ENCODE assay signal across 8 mouse cellular contexts in genomic region chr2:162932706-162933105, GRCm38 (mm10). TPM values are rescaled to one million over a fixed set of nuclear protein-coding genes. Genes with fewer than 3 reads are reported as not detected.
DNase-seq lines count a peak whose midpoint lies in the region; ATAC-seq and TF ChIP-seq lines count a peak whose summit lies in the region.

No protein-coding gene starts in this region.

- no peak for TF ChIP-seq CTCF in CH12.LX (conservative IDR thresholded peaks at IDR 0.05 in 1 of 2, IDR thresholded peaks at IDR 0.05 in 1 of 2; ENCODE audit: low read depth in 2 of 2, low read length in 2 of 2)

- in situ Hi-C loops in CH12.LX (cut with MboI; ENCODE audit: low pct_ligation_motif_present, low pct_unique_long_range_greater_than_20kb, low sequenced_read_pairs): no loop called here

- DNase-seq in CH12.LX (ENCODE audit: extremely low read depth): no peak
- DNase-seq in ovary, adult 18-20 months (ENCODE audit: low spot score): no peak
- DNase-seq in adrenal gland, postnatal 14 days: no peak

- H3K4me3 ChIP-seq in erythroblast, embryonic 14.5 days (replicated peaks): peak overlapping the region; percentile 99
- H3K4me3 ChIP-seq in CH12.LX (replicated peaks in 1 of 3; ENCODE audit: low read depth in 2 of 3, low read length in 2 of 3, poor library complexity in 1 of 3): peak overlapping the region; percentile 40 to 94 (median 85)
- H3K4me3 ChIP-seq in embryonic facial prominence, embryonic 12.5 days: peak overlapping the region; percentile 100
- H3K4me3 ChIP-seq in kidney, embryonic 15.5 days (replicated peaks): peak overlapping the region; percentile 65
- H3K4me3 ChIP-seq in neural tube, embryonic 13.5 days: peak overlapping the region; percentile 85

- H3K36me3 ChIP-seq in erythroblast, embryonic 14.5 days (ENCODE audit: control insufficient read depth): peaks cover 52% of the 10 kb centered on the region
- peaks cover 31 to 49% of the 10 kb centered on the region in 2 experiments for H3K36me3 ChIP-seq in CH12.LX (replicated peaks in 1 of 2; ENCODE audit: control insufficient read depth in 1 of 2, insufficient read depth in 1 of 2, low read length in 1 of 2)
- peaks cover 47% of the 10 kb centered on the region for H3K36me3 ChIP-seq in embryonic facial prominence, embryonic 12.5 days
- H3K36me3 ChIP-seq in kidney, embryonic 15.5 days: peaks cover 50% of the 10 kb centered on the region
- H3K36me3 ChIP-seq in neural tube, embryonic 13.5 days: peaks cover 48% of the 10 kb centered on the region

- H3K27me3 ChIP-seq in erythroblast, embryonic 14.5 days (ENCODE audit: control insufficient read depth): peaks cover 6% of the 10 kb centered on the region
- H3K27me3 ChIP-seq in CH12.LX (replicated peaks): peaks cover 10% of the 10 kb centered on the region
- H3K27me3 ChIP-seq in embryonic facial prominence, embryonic 12.5 days: no peaks in the 10 kb centered on the region
- H3K27me3 ChIP-seq in kidney, embryonic 15.5 days: peaks cover 19% of the 10 kb centered on the region
- peaks cover 20% of the 10 kb centered on the region; the same call in 1 of the 2 replicates for H3K27me3 ChIP-seq in neural tube, embryonic 13.5 days

- no peak for ATAC-seq in erythroblast, adult 5-6 weeks (replicated peaks; ENCODE audit: low FRiP score, poor library complexity, severe bottlenecking)
- ATAC-seq in embryonic facial prominence, embryonic 12.5 days (ENCODE audit: insufficient number of reproducible peaks, insufficient read depth, low FRiP score, low TSS enrichment): no peak
- ATAC-seq in kidney, embryonic 15.5 days (replicated peaks; ENCODE audit: low FRiP score): no peak
- no peak for ATAC-seq in neural tube, embryonic 13.5 days (ENCODE audit: low read depth)

- no peaks in the 10 kb centered on the region for H3K9me3 ChIP-seq in erythroblast, embryonic 14.5 days (ENCODE audit: control insufficient read depth, low read length)
- no peaks in the 10 kb centered on the region for H3K9me3 ChIP-seq in CH12.LX (replicated peaks; ENCODE audit: low read length)
- H3K9me3 ChIP-seq in embryonic facial prominence, embryonic 12.5 days: no peaks in the 10 kb centered on the region
- no peaks in the 10 kb centered on the region for H3K9me3 ChIP-seq in kidney, embryonic 15.5 days (replicated peaks)
- H3K9me3 ChIP-seq in neural tube, embryonic 13.5 days: no peaks in the 10 kb centered on the region

- peak overlapping the region; percentile 48 for H3K4me2 ChIP-seq in CH12.LX (ENCODE audit: insufficient read depth, low read depth, poor library complexity, severe bottlenecking)
- peak overlapping the region; percentile 89 for H3K4me2 ChIP-seq in embryonic facial prominence, embryonic 12.5 days (replicated peaks)
- peak overlapping the region; percentile 82 for H3K4me2 ChIP-seq in kidney, embryonic 15.5 days
- peak overlapping the region; percentile 81 for H3K4me2 ChIP-seq in neural tube, embryonic 13.5 days

- no peak for TF ChIP-seq RAD21 in CH12.LX (IDR thresholded peaks at IDR 0.05; ENCODE audit: low read depth, low read length)

- TF ChIP-seq EP300 in CH12.LX (IDR thresholded peaks at IDR 0.05; ENCODE audit: low read length): no peak

- peaks cover 32% of the 10 kb centered on the region for H3K4me1 ChIP-seq in erythroblast, embryonic 14.5 days (ENCODE audit: control insufficient read depth)
- peaks cover 3 to 20% of the 10 kb centered on the region in 2 experiments; a peak in 3 of 4 replicates for H3K4me1 ChIP-seq in CH12.LX (ENCODE audit: control insufficient read depth in 1 of 2, insufficient read depth in 2 of 2)
- peaks cover 8% of the 10 kb centered on the region for H3K4me1 ChIP-seq in embryonic facial prominence, embryonic 12.5 days
- peaks cover 28% of the 10 kb centered on the region for H3K4me1 ChIP-seq in kidney, embryonic 15.5 days
- peaks cover 25% of the 10 kb centered on the region for H3K4me1 ChIP-seq in neural tube, embryonic 13.5 days (replicated peaks)

- H3K9ac ChIP-seq in CH12.LX (ENCODE audit: insufficient read depth, low read depth): peak overlapping the region; percentile 26; the same call in 1 of the 2 replicates
- peak overlapping the region; percentile 100 for H3K9ac ChIP-seq in embryonic facial prominence, embryonic 12.5 days
- peak overlapping the region; percentile 97; the same call in 1 of the 2 replicates for H3K9ac ChIP-seq in kidney, embryonic 15.5 days
- peak overlapping the region; percentile 100 for H3K9ac ChIP-seq in neural tube, embryonic 13.5 days

- 41% methylated on average over 4 of the region's 4 CpGs for WGBS in embryonic facial prominence, embryonic 12.5 days
- WGBS in kidney, embryonic 15.5 days: 36% methylated on average over 4 of the region's 4 CpGs
- WGBS in neural tube, embryonic 13.5 days: 44% methylated on average over 4 of the region's 4 CpGs

- H3K27ac ChIP-seq in CH12.LX (ENCODE audit: insufficient read depth, low read depth): no peak overlapping the region
- no peak overlapping the region for H3K27ac ChIP-seq in embryonic facial prominence, embryonic 12.5 days
- H3K27ac ChIP-seq in kidney, embryonic 15.5 days: no peak overlapping the region
- no peak overlapping the region for H3K27ac ChIP-seq in neural tube, embryonic 13.5 days (replicated peaks)

- TF ChIP-seq POLR2A in CH12.LX (IDR thresholded peaks at IDR 0.05; ENCODE audit: low read depth, low read length): no peak

- peaks cover 26% of the 10 kb centered on the region for H3K79me2 ChIP-seq in CH12.LX (replicated peaks; ENCODE audit: control insufficient read depth, extremely low read depth, insufficient read depth, poor library complexity, severe bottlenecking)

- dilution Hi-C loops in CH12.LX (cut with MboI; ENCODE audit: extremely low pct_ligation_motif_present, extremely low pct_unique_long_range_greater_than_20kb, low sequenced_read_pairs): no loop called here

TF ChIP-seq in CH12.LX, 34 proteins besides CTCF, POLR2A, EP300 and RAD21:
- no peak for TF ChIP-seq MYC (IDR thresholded peaks at IDR 0.05; ENCODE audit: low read depth, low read length)
- no peak for TF ChIP-seq MAFK (IDR thresholded peaks at IDR 0.05; ENCODE audit: insufficient replicate concordance, low read length)
- no peak for TF ChIP-seq USF1 (IDR thresholded peaks at IDR 0.05; ENCODE audit: low read depth, low read length)
- no peak for TF ChIP-seq IRF4 (IDR thresholded peaks at IDR 0.05; ENCODE audit: low read depth, low read length)
- no peak for TF ChIP-seq BHLHE40 (IDR thresholded peaks at IDR 0.05; ENCODE audit: low read depth, low read length)
- TF ChIP-seq SIN3A (IDR thresholded peaks at IDR 0.05; ENCODE audit: low read length): no peak

RNA-seq across cellular contexts. Expression of gene Srsf6, which starts 1.4 kb away (rescaled TPM):
- 6.8 and 7.0 TPM in 2 replicates for polyA plus RNA-seq in erythroblast, embryonic 14.5 days (2012)
- total RNA-seq in erythroblast, adult 5-6 weeks (2015; ENCODE audit: low replicate concordance): 59.0 and 69.2 TPM in 2 replicates
- total RNA-seq in erythroblast, adult 5-6 weeks (2017; ENCODE audit: low replicate concordance): 53.0 and 57.5 TPM in 2 replicates
- 96.3 and 144 TPM in 2 replicates for total RNA-seq in CH12.LX (2012; rRNA removed)
- total RNA-seq in CH12.LX (2014; rRNA removed): 204 and 230 TPM in 2 replicates
- 227 and 244 TPM in 2 replicates for polyA plus RNA-seq in CH12.LX (2012; ENCODE audit: insufficient read length, low read depth)
- polyA plus RNA-seq in embryonic facial prominence, embryonic 12.5 days (2016; fragmentation: Nextera tagmentation; extraction: Ambion mirVana): 255 and 274 TPM in 2 replicates
- 218 and 221 TPM in 2 replicates for polyA plus RNA-seq in kidney, embryonic 15.5 days (2015; fragmentation: Nextera tagmentation; extraction: Ambion mirVana)
- polyA plus RNA-seq in neural tube, embryonic 13.5 days (2015; fragmentation: Nextera tagmentation; extraction: Ambion mirVana): 167 and 187 TPM in 2 replicates
- total RNA-seq in adrenal gland, postnatal 14 days (2021): 181 and 186 TPM in 2 replicates

RNA-seq across cellular contexts. Expression of gene L3mbtl1, which starts 10.6 kb away (rescaled TPM):
- 0.02 TPM in 1 of 2 replicates, not detected in the other for polyA plus RNA-seq in erythroblast, embryonic 14.5 days (2012)
- not detected in 2 replicates for total RNA-seq in erythroblast, adult 5-6 weeks (2015; ENCODE audit: low replicate concordance)
- 0.28 TPM in 1 of 2 replicates, not detected in the other for total RNA-seq in erythroblast, adult 5-6 weeks (2017; ENCODE audit: low replicate concordance)
- total RNA-seq in CH12.LX (2012; rRNA removed) (not detected in 2 replicates), CH12.LX (2014; rRNA removed) (not detected in 2 replicates)
- 0.09 TPM in 1 of 2 replicates, not detected in the other for polyA plus RNA-seq in CH12.LX (2012; ENCODE audit: insufficient read length, low read depth)
- 0.17 and 0.28 TPM in 2 replicates for polyA plus RNA-seq in embryonic facial prominence, embryonic 12.5 days (2016; fragmentation: Nextera tagmentation; extraction: Ambion mirVana)
- 0.13 and 0.48 TPM in 2 replicates for polyA plus RNA-seq in kidney, embryonic 15.5 days (2015; fragmentation: Nextera tagmentation; extraction: Ambion mirVana)
- 0.96 and 1.1 TPM in 2 replicates for polyA plus RNA-seq in neural tube, embryonic 13.5 days (2015; fragmentation: Nextera tagmentation; extraction: Ambion mirVana)
- total RNA-seq in adrenal gland, postnatal 14 days (2021): 0.34 and 0.74 TPM in 2 replicates

RNA-seq across cellular contexts. Expression of gene Sgk2, which starts 54.4 kb away (rescaled TPM):
- not detected in 2 replicates for polyA plus RNA-seq in erythroblast, embryonic 14.5 days (2012)
- total RNA-seq in erythroblast, adult 5-6 weeks (2015; ENCODE audit: low replicate concordance): not detected in 2 replicates
- total RNA-seq in erythroblast, adult 5-6 weeks (2017; ENCODE audit: low replicate concordance): not detected in 2 replicates
- total RNA-seq in CH12.LX (2012; rRNA removed) (not detected in 2 replicates), CH12.LX (2014; rRNA removed) (not detected in 2 replicates)
- not detected in 2 replicates for polyA plus RNA-seq in CH12.LX (2012; ENCODE audit: insufficient read length, low read depth)
- polyA plus RNA-seq in embryonic facial prominence, embryonic 12.5 days (2016; fragmentation: Nextera tagmentation; extraction: Ambion mirVana): 0.05 TPM in 1 of 2 replicates, not detected in the other
- polyA plus RNA-seq in kidney, embryonic 15.5 days (2015; fragmentation: Nextera tagmentation; extraction: Ambion mirVana): 5.9 and 7.3 TPM in 2 replicates
- polyA plus RNA-seq in neural tube, embryonic 13.5 days (2015; fragmentation: Nextera tagmentation; extraction: Ambion mirVana): not detected in 2 replicates
- 1.6 and 2.3 TPM in 2 replicates for total RNA-seq in adrenal gland, postnatal 14 days (2021)

Comparison
In these comparisons a context has a peak if more than half of its experiments do, and no peak if none do; other contexts are left out.
1. H3K9ac ChIP-seq: peak in every context shown above with its lines; median percentile 100 in embryonic facial prominence, embryonic 12.5 days; 100 in neural tube, embryonic 13.5 days; 97 in kidney, embryonic 15.5 days; 26 in CH12.LX.
2. RNA of gene Srsf6, which starts 1.4 kb away (polyA plus RNA-seq): 255 to 274 TPM in embryonic facial prominence, embryonic 12.5 days, 227 to 244 TPM in CH12.LX, 218 to 221 TPM in kidney, embryonic 15.5 days and 167 to 187 TPM in neural tube, embryonic 13.5 days; 6.8 to 7.0 TPM in erythroblast, embryonic 14.5 days; every median in the first group is over 10 times any median in the second.
3. Peak in every context shown above with its lines, with median percentiles within 50 percentile points of each other: H3K4me3 ChIP-seq and H3K4me2 ChIP-seq.